Mouse (Mus musculus) kidney, embryonic 14.5 days (tissue): ENCODE measurements around the gene Avil. TPM values are rescaled to one million over a fixed set of nuclear protein-coding genes. Genes with fewer than 3 reads are reported as not detected.
A peak's percentile ranks its signal among the peaks of the same experiment; 100 is the strongest.

ENCODE experiments used
- ATAC-seq: fragments of 200-750 bp; cut with Nextera tagmentation; 2 replicates; pipeline ENCODE4 v1.8.0; 2017; ENCODE audit warnings: moderate number of reproducible peaks, mild to moderate bottlenecking, moderate TSS enrichment, moderate library complexity; ENCODE audit not compliant: low FRiP score, low TSS enrichment
- H3K27ac ChIP-seq: fragments of 300-500 bp; sonication (generic); 2 replicates; pipeline ENCODE4 v1.5.1; 2014; ENCODE audit warnings: low read depth, mild to moderate bottlenecking, low read length, moderate library complexity, mixed read lengths
- H3K27me3 ChIP-seq: fragments of 300-500 bp; sonication (generic); 2 replicates; pipeline ENCODE4 v1.6.1; 2014; ENCODE audit warnings: mild to moderate bottlenecking, low read length; ENCODE audit not compliant: control insufficient read depth, insufficient read depth
- H3K36me3 ChIP-seq: fragments of 300-500 bp; sonication (generic); 2 replicates; pipeline ENCODE4 v1.6.1; 2014; ENCODE audit warnings: low read length, mixed read lengths; ENCODE audit not compliant: control insufficient read depth, insufficient read depth
- H3K4me1 ChIP-seq: fragments of 300-500 bp; sonication (generic); 2 replicates; pipeline ENCODE4 v1.6.1; 2014; ENCODE audit warnings: low read length, mixed read lengths; ENCODE audit not compliant: control insufficient read depth, insufficient read depth
- H3K4me2 ChIP-seq: fragments of 300-500 bp; sonication (generic); replicated peaks from 2 replicates; pipeline ENCODE4 v1.6.1; 2014; ENCODE audit warnings: low read depth, mild to moderate bottlenecking, low read length
- H3K4me3 ChIP-seq: fragments of 300-500 bp; sonication (generic); 2 replicates; pipeline ENCODE4 v1.5.1; 2014; ENCODE audit warnings: mild to moderate bottlenecking, low read length
- H3K9ac ChIP-seq: fragments of 300-500 bp; sonication (generic); 2 replicates; pipeline ENCODE4 v1.6.1; 2014; ENCODE audit warnings: low read depth, mild to moderate bottlenecking, low read length, moderate library complexity
- H3K9me3 ChIP-seq: fragments of 300-500 bp; sonication (generic); 2 replicates; pipeline ENCODE4 v1.6.1; 2016; ENCODE audit warnings: low read length; ENCODE audit not compliant: control insufficient read depth
- WGBS: fragments of 180-500 bp; shearing (Covaris S2); extraction: QIAGEN DNeasy Blood & Tissue Kit; methylation state at CpG from one replicate; pipeline ENCODE4 v1.1.7; 2014; 5-methylcytosine and 5-hydroxymethylcytosine counted together
- microRNA counts: library from miRNA; unstranded; fragments of <30 nt; microRNA quantifications from one replicate; lab custom pipeline; 2017
- microRNA-seq: library from miRNA; unstranded; fragments of <30 nt; microRNA quantifications from one replicate; pipeline ENCODE4, GENCODE M21; 2016
- polyA plus RNA-seq: library from polyadenylated mRNA; unstranded; fragments of >200 nt; fragmentation: Nextera tagmentation; extraction: Ambion mirVana; gene quantifications from 2 replicates; pipeline ENCODE4 v1.2.1, GENCODE M21; 2014

Avil gene
- polyA plus RNA-seq, 1 experiment from 2014 or later = 0.20 TPM

DNA sequence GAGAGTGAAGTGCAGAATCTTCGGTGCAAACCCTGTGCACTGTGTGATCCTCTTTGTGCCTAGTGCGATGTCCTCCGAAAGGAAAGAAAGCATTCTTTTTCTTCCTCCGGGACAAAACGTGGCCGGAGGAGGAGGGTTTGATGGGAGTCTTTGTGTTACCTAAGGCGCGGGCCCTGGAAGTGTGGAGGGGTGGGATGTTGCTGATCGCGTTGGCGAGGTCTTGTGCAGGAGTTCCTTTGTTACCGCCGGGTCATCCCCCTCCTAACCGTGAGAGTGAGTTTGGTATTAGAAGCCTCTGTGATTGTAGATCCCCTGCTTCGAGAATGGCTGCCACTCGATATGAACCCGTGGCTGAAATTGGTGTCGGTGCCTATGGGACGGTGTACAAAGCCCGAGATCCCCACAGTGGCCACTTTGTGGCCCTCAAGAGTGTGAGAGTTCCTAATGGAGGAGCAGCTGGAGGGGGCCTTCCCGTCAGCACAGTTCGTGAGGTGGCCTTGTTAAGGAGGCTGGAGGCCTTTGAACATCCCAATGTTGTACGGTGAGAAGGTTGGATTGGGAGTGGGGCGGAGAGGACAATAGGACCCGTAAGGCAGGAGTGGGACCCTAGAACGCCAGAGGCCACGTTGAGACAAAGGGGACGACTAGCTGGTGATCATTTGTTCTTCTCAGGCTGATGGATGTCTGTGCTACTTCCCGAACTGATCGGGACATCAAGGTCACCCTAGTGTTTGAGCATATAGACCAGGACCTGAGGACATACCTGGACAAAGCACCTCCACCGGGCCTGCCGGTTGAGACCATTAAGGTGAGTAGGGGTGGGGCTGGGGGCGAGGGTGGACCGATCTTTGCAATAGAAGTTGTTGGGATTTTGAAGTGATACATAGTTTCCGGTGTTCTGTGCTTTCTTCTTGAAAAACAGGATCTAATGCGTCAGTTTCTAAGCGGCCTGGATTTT, 63.7 kb downstream of the Avil start:
- Histone ChIP-seq H3K4me2 (peak overlapping the region; percentile 68), H3K27ac (peak overlapping the region; percentile 85), H3K9me3 (no peaks in the 10 kb centered on the region), H3K27me3 (peaks cover 2% of the 10 kb centered on the region; the same call in 1 of the 2 replicates), H3K36me3 (peaks cover 43% of the 10 kb centered on the region), H3K9ac (peak overlapping the region; percentile 96), H3K4me1 (peaks cover 17% of the 10 kb centered on the region), H3K4me3 (peak overlapping the region; percentile 95)
- WGBS = 12% methylated on average over 37 of the region's 37 CpGs
- ATAC-seq = no peak

DNA sequence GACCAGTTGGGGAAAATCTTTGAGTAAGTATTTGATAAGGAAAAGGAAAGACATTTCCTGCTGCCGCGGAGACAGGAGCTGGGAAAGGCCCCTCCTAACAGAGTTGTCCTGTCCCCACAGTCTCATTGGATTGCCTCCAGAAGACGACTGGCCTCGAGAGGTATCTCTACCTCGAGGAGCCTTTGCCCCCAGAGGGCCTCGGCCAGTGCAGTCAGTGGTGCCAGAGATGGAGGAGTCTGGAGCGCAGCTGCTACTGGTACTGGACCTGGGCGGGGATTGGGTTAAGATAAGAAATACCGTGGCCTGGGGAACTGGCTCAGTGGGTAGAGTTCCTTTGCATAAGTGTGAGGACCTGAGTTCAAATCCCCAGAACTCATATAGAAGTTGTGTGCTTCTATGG, 65.5 kb downstream of the Avil start:
- Histone ChIP-seq H3K27ac (no peak overlapping the region), H3K27me3 (no peaks in the 10 kb centered on the region; the same call in 1 of the 2 replicates), H3K9ac (no peak overlapping the region), H3K4me2 (no peak overlapping the region), H3K4me1 (peaks cover 12% of the 10 kb centered on the region), H3K36me3 (peaks cover 43% of the 10 kb centered on the region), H3K9me3 (no peaks in the 10 kb centered on the region), H3K4me3 (no peak overlapping the region)
- no peak for ATAC-seq
- 86% methylated on average over 9 of the region's 9 CpGs for WGBS

DNA sequence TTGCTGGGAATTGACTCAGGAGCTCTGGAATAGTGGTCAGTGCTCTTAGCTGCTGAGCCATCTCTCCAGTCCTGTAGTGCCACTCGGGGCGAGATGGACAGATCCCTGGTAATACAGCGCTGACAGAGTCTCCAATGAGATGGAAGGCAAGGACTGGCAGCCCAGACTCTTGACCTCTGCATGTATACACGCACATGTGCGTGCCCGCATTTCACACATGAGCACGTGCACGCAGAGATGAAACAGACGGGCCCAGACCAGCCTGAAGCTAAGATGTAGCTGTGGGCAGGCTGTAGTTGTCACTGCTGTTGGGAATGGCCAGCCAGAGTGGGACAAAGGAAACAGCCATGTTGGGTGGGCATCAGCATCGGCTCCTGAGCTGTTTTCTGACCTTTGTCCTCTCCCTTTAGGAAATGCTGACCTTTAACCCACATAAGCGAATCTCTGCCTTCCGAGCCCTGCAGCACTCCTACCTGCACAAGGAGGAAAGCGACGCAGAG, 66.1 kb downstream of the Avil start:
- H3K4me2 ChIP-seq = no peak overlapping the region
- no peak overlapping the region for H3K9ac ChIP-seq
- H3K27me3 ChIP-seq = no peaks in the 10 kb centered on the region
- no peak for ATAC-seq
- H3K9me3 ChIP-seq = no peaks in the 10 kb centered on the region
- H3K4me1 ChIP-seq = peaks cover 16% of the 10 kb centered on the region
- peaks cover 43% of the 10 kb centered on the region for H3K36me3 ChIP-seq
- H3K4me3 ChIP-seq = no peak overlapping the region
- H3K27ac ChIP-seq = no peak overlapping the region
- 91% methylated on average over 14 of the region's 14 CpGs for WGBS

DNA sequence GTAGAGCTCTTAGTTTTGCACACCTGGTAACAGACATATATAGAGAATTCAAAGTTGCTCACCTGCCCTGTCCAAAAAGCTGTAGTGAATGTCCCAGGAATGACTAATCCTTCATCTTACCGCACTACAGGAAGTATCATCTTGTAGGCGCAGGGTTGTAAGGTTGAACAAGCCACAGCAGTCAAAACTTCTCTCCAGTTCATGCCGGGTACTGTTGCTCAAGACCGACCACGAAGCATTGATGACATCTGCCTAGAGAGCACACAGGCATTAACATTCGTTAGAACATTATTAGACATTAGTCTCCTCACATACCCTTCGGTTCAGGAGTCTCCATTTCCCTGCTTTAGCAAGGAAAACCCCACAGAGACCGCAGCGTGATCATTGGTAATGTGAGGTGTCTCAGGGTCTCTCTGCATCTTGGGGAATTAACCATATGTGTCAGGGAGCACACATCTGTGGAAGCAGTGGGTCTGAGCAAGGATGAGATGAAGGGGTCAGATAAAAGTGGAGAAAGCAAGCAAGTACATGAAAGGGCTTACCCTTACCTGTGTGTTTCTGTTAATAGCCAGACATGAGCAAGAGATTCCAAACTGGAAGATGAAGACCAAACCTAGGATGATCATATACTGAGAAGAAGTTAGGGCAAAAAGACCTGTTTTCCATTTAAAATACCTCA, 68.0 kb downstream of the Avil start:
- WGBS = 78% methylated on average over 9 of the region's 9 CpGs
- no peaks in the 10 kb centered on the region for H3K9me3 ChIP-seq
- H3K4me3 ChIP-seq = peak overlapping the region; percentile 69
- no peak overlapping the region for H3K27ac ChIP-seq
- H3K4me1 ChIP-seq = peaks cover 13% of the 10 kb centered on the region
- peak overlapping the region; percentile 92 for H3K4me2 ChIP-seq
- peaks cover 43% of the 10 kb centered on the region for H3K36me3 ChIP-seq
- H3K27me3 ChIP-seq = no peaks in the 10 kb centered on the region
- peak overlapping the region; percentile 77; the same call in 1 of the 2 replicates for H3K9ac ChIP-seq
- no peak for ATAC-seq

DNA sequence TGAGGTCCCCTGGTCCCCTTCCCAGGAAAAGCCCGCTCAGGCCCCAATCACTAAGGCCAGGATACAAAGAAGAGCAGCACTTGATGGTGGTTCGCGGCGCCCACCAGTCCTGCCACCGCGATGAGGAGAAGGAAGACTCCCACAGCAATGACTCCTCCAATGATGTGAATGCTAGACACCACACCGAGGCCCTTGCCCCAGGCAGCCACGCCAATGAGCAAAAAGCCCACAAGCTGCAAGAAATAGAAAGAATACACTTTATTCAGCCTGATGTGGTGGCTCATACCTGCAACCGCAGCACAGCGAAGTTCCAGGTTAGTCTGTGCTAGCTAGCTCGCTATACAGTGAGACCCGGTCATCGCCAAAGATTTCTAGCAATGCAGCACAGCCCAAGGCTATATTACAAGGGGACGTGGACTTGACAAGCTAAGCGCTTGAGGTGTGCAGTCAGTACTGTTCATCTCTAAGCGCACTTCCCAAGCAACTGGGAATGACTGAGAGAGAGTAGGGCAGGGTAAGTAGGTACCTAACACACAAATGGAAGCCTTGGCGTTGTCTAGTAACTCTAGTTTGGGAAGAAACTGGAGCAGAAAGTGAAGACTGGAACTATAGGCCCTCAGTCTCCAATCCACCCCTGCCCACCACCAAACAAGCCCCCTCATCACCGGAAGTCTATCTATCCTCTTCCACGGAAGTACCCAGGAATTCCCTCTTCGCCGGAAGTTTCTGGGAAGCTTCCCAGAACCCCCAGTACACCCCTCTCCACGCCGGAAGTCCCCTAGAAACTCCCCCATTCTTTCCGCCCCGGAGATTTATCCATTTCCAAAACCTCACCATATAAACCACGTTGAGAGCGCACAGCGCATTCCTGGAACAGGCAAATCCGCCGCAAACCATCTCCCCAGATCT, 69.0 kb downstream of the Avil start:
- Histone ChIP-seq H3K4me1 (peaks cover 13% of the 10 kb centered on the region), H3K9ac (peak overlapping the region; percentile 77), H3K27ac (peak overlapping the region; percentile 90), H3K9me3 (no peaks in the 10 kb centered on the region), H3K4me2 (peak overlapping the region; percentile 92), H3K27me3 (no peaks in the 10 kb centered on the region), H3K4me3 (peak overlapping the region; percentile 69), H3K36me3 (peaks cover 43% of the 10 kb centered on the region)
- peak; percentile 61 for ATAC-seq
- WGBS = 5% methylated on average over 30 of the region's 30 CpGs

MicroRNAs within 50 kb of the gene (microRNA counts, 519-probe panel; counts per million panel counts)
- microRNA mmu-miR-26a (lab: Ali Mortazavi, UCI) (2,034 counts per million, percentile 5 among the panel's probes with 10 or more counts), microRNA mmu-miR-546 (lab: Ali Mortazavi, UCI) (not detected)

Small RNA genes within 50 kb of the gene (microRNA-seq; reads per million reads assigned to microRNA genes)
- gene Mir26a-2 = 63.1 reads per million, percentile 47 among the genes with 10 or more reads in this experiment
- gene Mir546 = 1.3 reads per million

Other genes with a start within 250 kb of the Avil start
- gene Atp23, start 99.4 kb upstream of the Avil start, polyA plus RNA-seq = 22.7 and 26.8 TPM in 2 replicates
- gene Ctdsp2, start 22.0 kb upstream of the Avil start, polyA plus RNA-seq = 81.1 and 112 TPM in 2 replicates
- 90.5 and 98.2 TPM in 2 replicates for gene Tsfm, start 30.1 kb downstream of the Avil start, polyA plus RNA-seq
- gene Mettl1, start 40.7 kb downstream of the Avil start, polyA plus RNA-seq = 69.5 and 78.1 TPM in 2 replicates
- gene Eef1akmt3, start 40.8 kb downstream of the Avil start, polyA plus RNA-seq = 0.39 and 0.89 TPM in 2 replicates
- 0.36 and 0.41 TPM in 2 replicates for gene Cyp27b1, start 47.5 kb downstream of the Avil start, polyA plus RNA-seq
- 1.5 and 2.6 TPM in 2 replicates for gene March9, start 59.5 kb downstream of the Avil start, polyA plus RNA-seq
- 2,221 and 2,763 TPM in 2 replicates for gene Cdk4, start 62.8 kb downstream of the Avil start, polyA plus RNA-seq
- gene Tspan31, start 69.6 kb downstream of the Avil start, polyA plus RNA-seq = 106 and 153 TPM in 2 replicates
- gene Agap2, start 74.6 kb downstream of the Avil start, polyA plus RNA-seq = 0.07 and 0.61 TPM in 2 replicates
- gene Os9, start 120.4 kb downstream of the Avil start, polyA plus RNA-seq = 31.4 and 47.5 TPM in 2 replicates
- gene B4galnt1, start 164.5 kb downstream of the Avil start, polyA plus RNA-seq = 6.2 and 8.7 TPM in 2 replicates
- gene Slc26a10, start 179.9 kb downstream of the Avil start, polyA plus RNA-seq = 2.0 and 2.3 TPM in 2 replicates
- 31.0 and 32.9 TPM in 2 replicates for gene Arhgef25, start 189.4 kb downstream of the Avil start, polyA plus RNA-seq
- 107 and 117 TPM in 2 replicates for gene Dtx3, start 195.0 kb downstream of the Avil start, polyA plus RNA-seq
- gene Pip4k2c, start 210.9 kb downstream of the Avil start, polyA plus RNA-seq = 19.2 and 31.0 TPM in 2 replicates